Mouse (Mus musculus) thymus, adult 2 months (tissue): ENCODE results near the gene Hist1h4k.

ENCODE experiments used
- CTCF ChIP-seq: fragments of 200-500 bp; IDR thresholded peaks from 2 replicates; pipeline ENCODE4 v1.5.1; 2012; ENCODE audit warnings: mild to moderate bottlenecking, control low read depth, low read length, moderate library complexity, borderline replicate concordance; ENCODE audit not compliant: control insufficient read depth, poor library complexity, insufficient read depth; ENCODE audit errors: extremely low read depth
- POLR2A ChIP-seq: fragments of 200-500 bp; IDR thresholded peaks from 2 replicates; pipeline ENCODE4 v1.6.1; 2012; ENCODE audit warnings: mild to moderate bottlenecking, low read length, control low read depth, moderate library complexity; ENCODE audit not compliant: control insufficient read depth, poor library complexity, insufficient read depth; ENCODE audit errors: extremely low read depth

GRCm38 (mm10) chr13:21733466-21733865 is 16.8 kb downstream of the Hist1h4k start:
- no peak for TF ChIP-seq CTCF
- no peak for TF ChIP-seq POLR2A
